Mouse (Mus musculus) intestine, embryonic 16.5 days (tissue): Measurements from ENCODE around the gene Uckl1. TPM values are rescaled to one million over a fixed set of nuclear protein-coding genes. Genes with fewer than 3 reads are reported as not detected.

Source experiments
- ATAC-seq: fragments of 200-750 bp; cut with Nextera tagmentation; 2 replicates; pipeline ENCODE4 v1.8.0; 2017; ENCODE audit warnings: moderate TSS enrichment, moderate library complexity
- H3K27ac ChIP-seq: fragments of 300-500 bp; sonication (generic); 2 replicates; pipeline ENCODE4 v1.5.1; 2014; ENCODE audit warnings: mild to moderate bottlenecking, low read length
- H3K27me3 ChIP-seq: fragments of 300-500 bp; sonication (generic); replicated peaks from 2 replicates; pipeline ENCODE4 v1.6.1; 2014; ENCODE audit warnings: low read length, control low read depth, mixed read lengths; ENCODE audit not compliant: control insufficient read depth, insufficient read depth
- H3K36me3 ChIP-seq: fragments of 300-500 bp; sonication (generic); 2 replicates; pipeline ENCODE4 v1.6.1; 2014; ENCODE audit warnings: low read length, control low read depth; ENCODE audit not compliant: control insufficient read depth, insufficient read depth
- H3K4me1 ChIP-seq: fragments of 300-500 bp; sonication (generic); 2 replicates; pipeline ENCODE4 v1.6.1; 2014; ENCODE audit warnings: low read length, control low read depth, mixed read lengths; ENCODE audit not compliant: control insufficient read depth, insufficient read depth
- H3K4me2 ChIP-seq: fragments of 300-500 bp; sonication (generic); 2 replicates; pipeline ENCODE4 v1.6.1; 2014; ENCODE audit warnings: low read depth, low read length, control low read depth
- H3K4me3 ChIP-seq: fragments of 300-500 bp; sonication (generic); 2 replicates; pipeline ENCODE4 v1.5.1; 2014; ENCODE audit warnings: mild to moderate bottlenecking, low read length
- H3K9ac ChIP-seq: fragments of 300-500 bp; sonication (generic); 2 replicates; pipeline ENCODE4 v1.6.1; 2014; ENCODE audit warnings: low read depth, low read length
- H3K9me3 ChIP-seq: fragments of 300-500 bp; sonication (generic); 2 replicates; pipeline ENCODE4 v1.6.1; 2016; ENCODE audit warnings: low read length, control low read depth; ENCODE audit not compliant: control insufficient read depth
- WGBS: fragments of 180-500 bp; shearing (Covaris S2); extraction: QIAGEN DNeasy Blood & Tissue Kit; methylation state at CpG from one replicate; pipeline ENCODE4 v1.1.7; 2014; 5-methylcytosine and 5-hydroxymethylcytosine counted together
- polyA plus RNA-seq: library from polyadenylated mRNA; unstranded; fragments of >200 nt; fragmentation: Nextera tagmentation; extraction: Ambion mirVana; gene quantifications from 2 replicates; pipeline ENCODE4 v1.2.1, GENCODE M21; 2015

Gene Uckl1
- polyA plus RNA-seq, 1 experiment from 2014 or later: 78.0 TPM

GRCm38 (mm10) chr2:181532589-181532988, 52.1 kb downstream of the Uckl1 start:
- ATAC-seq: no peak
- Histone ChIP-seq H3K4me2 (no peak overlapping the region), H3K4me3 (no peak overlapping the region), H3K9ac (no peak overlapping the region), H3K9me3 (no peaks in the 10 kb centered on the region), H3K27ac (no peak overlapping the region), H3K27me3 (no peaks in the 10 kb centered on the region), H3K36me3 (peaks cover 14% of the 10 kb centered on the region; the same call in 1 of the 2 replicates), H3K4me1 (0 out of 2 replicates have a peak, but pooled peaks cover 2% of the 10 kb centered on the region)
- 91% methylated on average over 3 of the region's 3 CpGs for WGBS

GRCm38 (mm10) chr2:181529076-181529475, 55.6 kb downstream of the Uckl1 start:
- no peaks in the 10 kb centered on the region for H3K27me3 ChIP-seq
- no peak overlapping the region for H3K27ac ChIP-seq
- H3K9me3 ChIP-seq: no peaks in the 10 kb centered on the region
- no peak overlapping the region for H3K4me2 ChIP-seq
- no peak overlapping the region for H3K4me3 ChIP-seq
- WGBS: 82% methylated on average over 1 of the region's 1 CpGs
- peaks cover 14% of the 10 kb centered on the region; the same call in 1 of the 2 replicates for H3K36me3 ChIP-seq
- no peak overlapping the region for H3K9ac ChIP-seq
- peaks cover 6% of the 10 kb centered on the region for H3K4me1 ChIP-seq
- no peak for ATAC-seq

- no peaks in the 10 kb centered on the region for H3K9me3 ChIP-seq
- H3K4me3 ChIP-seq: no peak overlapping the region; the same call in 1 of the 2 replicates
- H3K4me2 ChIP-seq: no peak overlapping the region; the same call in 1 of the 2 replicates
- H3K27ac ChIP-seq: peak overlapping the region; percentile 84
- WGBS: 58% methylated on average over 5 of the region's 5 CpGs
- peaks cover 11% of the 10 kb centered on the region; the same call in 1 of the 2 replicates for H3K36me3 ChIP-seq
- peaks cover 20% of the 10 kb centered on the region for H3K4me1 ChIP-seq
- H3K9ac ChIP-seq: no peak overlapping the region
- peak; percentile 88 for ATAC-seq
- no peaks in the 10 kb centered on the region for H3K27me3 ChIP-seq
These were observed 59.2 kb downstream of the Uckl1 start for GRCm38 (mm10) chr2:181525526-181525925.

GRCm38 (mm10) chr2:181522811-181523210, 61.9 kb downstream of the Uckl1 start:
- no peak for ATAC-seq
- Histone ChIP-seq H3K4me1 (peaks cover 22% of the 10 kb centered on the region), H3K36me3 (0 out of 2 replicates have a peak, but pooled peaks cover 2% of the 10 kb centered on the region), H3K27ac (no peak overlapping the region), H3K4me2 (no peak overlapping the region), H3K9me3 (no peaks in the 10 kb centered on the region), H3K9ac (no peak overlapping the region), H3K4me3 (no peak overlapping the region), H3K27me3 (no peaks in the 10 kb centered on the region)
- 72% methylated on average over 5 of the region's 5 CpGs for WGBS

GRCm38 (mm10) chr2:181521491-181521890, 63.2 kb downstream of the Uckl1 start:
- Histone ChIP-seq H3K27me3 (no peaks in the 10 kb centered on the region), H3K36me3 (no peaks in the 10 kb centered on the region), H3K4me1 (peaks cover 22% of the 10 kb centered on the region), H3K4me2 (peak overlapping the region; percentile 70), H3K27ac (no peak overlapping the region), H3K9ac (peak overlapping the region; percentile 96), H3K4me3 (peak overlapping the region; percentile 92), H3K9me3 (no peaks in the 10 kb centered on the region)
- 40% methylated on average over 10 of the region's 10 CpGs for WGBS
- ATAC-seq: no peak

GRCm38 (mm10) chr2:181520936-181521227, 63.8 kb downstream of the Uckl1 start:
- peak overlapping the region; percentile 99 for H3K27ac ChIP-seq
- 0 out of 2 replicates have a peak, but pooled peaks cover 5% of the 10 kb centered on the region for H3K36me3 ChIP-seq
- WGBS: under 1% methylated on average over 17 of the region's 17 CpGs
- H3K9me3 ChIP-seq: no peaks in the 10 kb centered on the region
- H3K4me1 ChIP-seq: peaks cover 22% of the 10 kb centered on the region
- no peaks in the 10 kb centered on the region for H3K27me3 ChIP-seq
- no peak for ATAC-seq
- peak overlapping the region; percentile 70 for H3K4me2 ChIP-seq
- peak overlapping the region; percentile 92 for H3K4me3 ChIP-seq
- H3K9ac ChIP-seq: peak overlapping the region; percentile 96

- peak; percentile 98 for ATAC-seq
- under 1% methylated on average over 74 of the region's 74 CpGs for WGBS
These were observed 64.4 kb downstream of the Uckl1 start, which contains the start of gene Dnajc5 for GRCm38 (mm10) chr2:181520118-181520935. Dnajc5 (plus strand) TSS chr2:181520485.

GRCm38 (mm10) chr2:181519201-181519600, 65.5 kb downstream of the Uckl1 start:
- Histone ChIP-seq H3K27me3 (no peaks in the 10 kb centered on the region), H3K9me3 (no peaks in the 10 kb centered on the region), H3K27ac (peak overlapping the region; percentile 99), H3K4me1 (peaks cover 17% of the 10 kb centered on the region), H3K4me2 (peak overlapping the region; percentile 62), H3K36me3 (peaks cover 12% of the 10 kb centered on the region; the same call in 1 of the 2 replicates), H3K4me3 (peak overlapping the region; percentile 92), H3K9ac (peak overlapping the region; percentile 96)
- ATAC-seq: no peak
- 67% methylated on average over 3 of the region's 3 CpGs for WGBS

More at GRCm38 (mm10) chr2:181520118-181520935, 64.4 kb downstream of the Uckl1 start, which contains the start of gene Dnajc5:
- Histone ChIP-seq H3K9me3 (no peaks in the 10 kb centered on the region), H3K27ac (peak within 1 kb of the TSS; percentile 99), H3K4me2 (peak within 1 kb of the TSS; percentile 70), H3K36me3 (0 out of 2 replicates have a peak, but pooled peaks cover 6% of the 10 kb centered on the region), H3K27me3 (no peaks in the 10 kb centered on the region), H3K4me3 (peak within 1 kb of the TSS; percentile 92), H3K4me1 (peaks cover 19% of the 10 kb centered on the region), H3K9ac (peak within 1 kb of the TSS; percentile 96)
